Mouse (Mus musculus): ENCODE data around the gene Phgr1.

The Phgr1 gene

DNA sequence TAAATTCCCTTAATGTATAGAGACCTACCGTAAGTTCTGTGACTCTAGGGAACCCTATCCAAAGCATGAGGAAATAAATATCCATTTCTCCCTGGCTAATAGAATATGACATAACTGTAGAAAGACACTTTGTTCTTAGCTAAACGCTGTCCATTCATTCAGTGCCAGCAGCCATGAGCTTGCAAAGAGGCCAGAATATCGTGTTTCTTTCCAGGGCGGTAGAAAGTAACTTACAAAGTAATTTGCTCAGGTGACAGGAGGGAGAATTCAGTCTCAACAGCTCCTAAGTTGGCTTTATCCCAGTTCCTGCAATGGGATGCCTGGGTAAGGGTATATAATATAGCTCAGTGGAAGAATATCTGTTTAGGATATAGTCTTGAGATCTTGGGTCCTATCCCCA lies 51.8 kb downstream of the Phgr1 start:
- DNase-seq (ENCODE audit: low spot score) = no peak

Data from urinary bladder, postnatal 14 days (tissue).